Mouse (Mus musculus): ENCODE results near the gene Ppp1r3e. TPM values are rescaled to one million over a fixed set of nuclear protein-coding genes. Genes with fewer than 3 reads are reported as not detected.

The Ppp1r3e gene
- polyA plus RNA-seq (2014; fragmentation: Nextera tagmentation; extraction: Ambion mirVana): 2.9 and 4.5 TPM in 2 replicates

DNA sequence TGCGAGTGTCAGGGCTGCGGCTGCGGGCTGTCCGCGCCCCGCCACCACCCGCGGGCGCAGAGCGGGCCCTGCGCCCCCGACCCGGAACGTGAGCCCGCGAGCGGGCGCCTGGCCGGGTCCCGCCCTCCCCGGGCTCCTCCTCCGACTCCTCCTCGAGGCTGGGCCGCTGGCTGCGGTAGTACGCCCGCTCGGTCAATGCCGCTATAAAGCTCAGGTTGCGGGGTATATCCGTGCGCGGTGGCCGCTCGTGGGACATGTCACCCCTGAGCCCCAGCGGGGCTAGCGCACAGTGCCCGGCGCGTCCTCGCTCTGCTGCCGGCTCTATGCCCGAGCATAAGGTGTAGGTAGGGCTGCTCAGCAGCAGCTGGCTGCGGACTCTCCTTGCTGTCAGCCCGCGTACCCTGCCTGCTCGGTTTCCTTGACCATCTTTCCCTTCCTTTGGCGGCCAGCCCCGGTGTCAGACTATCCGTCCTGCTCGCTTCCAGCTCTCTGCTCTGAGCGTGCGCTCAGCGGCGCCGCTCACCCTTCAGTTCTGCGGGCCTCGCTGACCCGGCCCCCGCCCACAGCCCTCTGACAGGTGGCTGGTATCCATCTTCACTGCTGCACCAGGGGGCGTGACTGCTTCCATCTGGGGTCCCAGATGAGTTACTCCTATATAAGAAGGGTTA is at the start of gene Ppp1r3e:
Ppp1r3e (minus strand) TSS at position 503 of the 668 bp plus-strand sequence.
- Histone ChIP-seq H3K4me1 (ENCODE audit: control insufficient read depth, insufficient read depth, low read length) (peaks cover 8% of the 10 kb centered on the region; the same call in 1 of the 2 replicates), H3K4me3 (ENCODE audit: low read length) (peak within 1 kb of the TSS; percentile 73), H3K36me3 (ENCODE audit: control insufficient read depth, insufficient read depth, low read length) (no peaks in the 10 kb centered on the region), H3K27ac (ENCODE audit: low read depth, low read length) (peak within 1 kb of the TSS; percentile 57), H3K9ac (ENCODE audit: low read depth, low read length) (peak within 1 kb of the TSS; percentile 76), H3K9me3 (ENCODE audit: control insufficient read depth, low read length) (no peaks in the 10 kb centered on the region), H3K27me3 (ENCODE audit: control insufficient read depth, insufficient read depth, low read length) (no peaks in the 10 kb centered on the region; the same call in 1 of the 2 replicates), H3K4me2 (replicated peaks; ENCODE audit: low read depth, low read length) (peak within 1 kb of the TSS; percentile 99)
- under 1% methylated on average over 60 of the region's 61 CpGs for WGBS
- peak; percentile 77 for ATAC-seq (ENCODE audit: low FRiP score, low TSS enrichment)

DNA sequence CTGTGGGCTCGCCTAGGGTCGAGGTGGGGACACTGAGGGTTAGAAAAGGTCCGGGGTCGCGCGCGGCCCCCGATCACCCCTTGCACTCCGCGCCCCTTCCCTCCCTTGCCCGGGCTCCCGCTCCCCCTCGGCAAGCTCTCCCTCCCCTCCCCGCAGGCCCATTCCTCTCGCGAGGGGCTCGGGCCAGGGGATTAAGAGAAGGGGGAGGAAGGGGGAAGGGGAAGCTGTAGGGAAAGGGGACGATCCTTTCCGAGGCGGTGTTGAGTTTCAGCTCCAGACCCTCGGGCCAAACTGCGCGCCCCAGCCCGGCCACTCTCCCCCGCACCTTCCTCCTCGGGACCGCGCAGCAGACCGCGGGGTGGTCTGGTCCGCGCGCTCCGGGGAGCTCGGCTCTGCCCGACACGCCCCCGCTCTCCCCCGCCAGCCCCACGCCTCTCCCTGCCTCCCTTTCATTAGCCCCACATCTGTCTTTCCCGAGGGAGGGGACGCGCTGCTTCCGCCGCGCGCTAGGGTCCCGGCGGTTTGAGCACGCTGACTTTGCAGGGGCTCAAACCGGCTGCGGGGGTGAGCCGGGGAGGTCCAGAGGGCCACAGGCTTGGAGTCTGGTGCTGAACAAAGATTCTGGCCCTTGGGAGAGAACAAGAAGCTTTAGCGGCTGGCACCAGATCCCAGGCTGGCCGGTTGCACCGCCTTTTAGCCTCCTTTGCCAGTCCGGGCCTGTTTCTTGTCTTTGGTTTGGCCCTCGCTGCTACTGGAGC is 49.2 kb upstream of the Ppp1r3e start:
- Histone ChIP-seq H3K4me3 (ENCODE audit: low read length) (peak overlapping the region; percentile 50), H3K4me2 (replicated peaks; ENCODE audit: low read depth, low read length) (peak overlapping the region; percentile 93), H3K27ac (ENCODE audit: low read depth, low read length) (peak overlapping the region; percentile 99), H3K9ac (ENCODE audit: low read depth, low read length) (peak overlapping the region; percentile 86), H3K9me3 (ENCODE audit: control insufficient read depth, low read length) (peaks cover 7% of the 10 kb centered on the region), H3K27me3 (ENCODE audit: control insufficient read depth, insufficient read depth, low read length) (no peaks in the 10 kb centered on the region), H3K36me3 (ENCODE audit: control insufficient read depth, insufficient read depth, low read length) (peaks cover 9% of the 10 kb centered on the region; the same call in 1 of the 2 replicates), H3K4me1 (ENCODE audit: control insufficient read depth, insufficient read depth, low read length) (peaks cover 23% of the 10 kb centered on the region)
- under 1% methylated on average over 54 of the region's 58 CpGs for WGBS
- peak; percentile 88 for ATAC-seq (ENCODE audit: low FRiP score, low TSS enrichment)

GRCm38 (mm10) chr14:54925349-54926342 is 48.3 kb upstream of the Ppp1r3e start, which contains the start of gene Efs:
TSS of gene Efs (minus strand) at chr14:54926126.
- Histone ChIP-seq H3K9me3 (ENCODE audit: control insufficient read depth, low read length) (peaks cover 16% of the 10 kb centered on the region), H3K36me3 (ENCODE audit: control insufficient read depth, insufficient read depth, low read length) (peaks cover 12% of the 10 kb centered on the region; the same call in 1 of the 2 replicates), H3K4me2 (replicated peaks; ENCODE audit: low read depth, low read length) (peak within 1 kb of the TSS; percentile 93), H3K4me3 (ENCODE audit: low read length) (peak within 1 kb of the TSS; percentile 50), H3K27ac (ENCODE audit: low read depth, low read length) (peak within 1 kb of the TSS; percentile 99), H3K9ac (ENCODE audit: low read depth, low read length) (peak within 1 kb of the TSS; percentile 86), H3K4me1 (ENCODE audit: control insufficient read depth, insufficient read depth, low read length) (peaks cover 23% of the 10 kb centered on the region), H3K27me3 (ENCODE audit: control insufficient read depth, insufficient read depth, low read length) (no peaks in the 10 kb centered on the region)
- 2% methylated on average over 57 of the region's 57 CpGs for WGBS
- peak; percentile 50 for ATAC-seq (ENCODE audit: low FRiP score, low TSS enrichment)

- Histone ChIP-seq H3K4me2 (replicated peaks; ENCODE audit: low read depth, low read length) (peak overlapping the region; percentile 93), H3K27ac (ENCODE audit: low read depth, low read length) (peak overlapping the region; percentile 99)
- WGBS: 16% methylated on average over 7 of the region's 7 CpGs
Measured at GRCm38 (mm10) chr14:54924641-54925348, 47.4 kb upstream of the Ppp1r3e start.

DNA sequence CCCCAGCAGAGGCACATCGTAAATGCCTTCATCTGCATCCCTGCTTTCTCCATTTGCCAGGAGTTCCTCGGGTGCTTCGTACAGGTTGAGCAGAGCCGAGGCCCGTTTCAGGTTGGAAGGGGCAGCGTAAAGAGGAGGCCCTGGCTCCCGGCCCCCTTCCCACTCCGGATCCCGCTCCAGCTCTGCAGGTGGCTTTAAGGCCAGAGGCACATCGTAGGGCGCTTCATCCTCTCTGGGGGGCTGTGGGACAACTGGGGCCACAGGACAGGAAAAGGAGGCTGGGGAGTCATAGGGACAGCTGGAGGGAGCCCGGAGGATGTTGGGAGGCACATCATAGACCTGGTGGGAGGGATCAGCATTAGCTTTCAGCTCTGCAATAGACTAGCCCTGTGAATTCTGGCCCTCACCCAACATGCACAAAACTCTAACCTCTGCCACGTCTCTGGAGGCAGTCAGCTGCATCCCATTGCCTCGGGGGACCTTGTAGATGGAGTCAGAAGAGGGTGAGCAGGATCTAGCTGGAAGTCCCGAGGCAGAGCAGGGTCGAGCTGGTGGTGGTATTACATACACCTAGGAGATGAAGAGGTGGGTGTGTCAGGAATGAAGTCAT is 42.8 kb upstream of the Ppp1r3e start:
- H3K36me3 ChIP-seq (ENCODE audit: control insufficient read depth, insufficient read depth, low read length): peaks cover 59% of the 10 kb centered on the region

More at GRCm38 (mm10) chr14:54924641-54925348, 47.4 kb upstream of the Ppp1r3e start:
- peak; percentile 53 for ATAC-seq (ENCODE audit: low FRiP score, low TSS enrichment)
- Histone ChIP-seq H3K4me1 (ENCODE audit: control insufficient read depth, insufficient read depth, low read length) (peaks cover 23% of the 10 kb centered on the region), H3K27me3 (ENCODE audit: control insufficient read depth, insufficient read depth, low read length) (no peaks in the 10 kb centered on the region), H3K9ac (ENCODE audit: low read depth, low read length) (peak overlapping the region; percentile 86), H3K36me3 (ENCODE audit: control insufficient read depth, insufficient read depth, low read length) (peaks cover 20% of the 10 kb centered on the region), H3K9me3 (ENCODE audit: control insufficient read depth, low read length) (peaks cover 16% of the 10 kb centered on the region), H3K4me3 (ENCODE audit: low read length) (peak overlapping the region; percentile 50)

DNA sequence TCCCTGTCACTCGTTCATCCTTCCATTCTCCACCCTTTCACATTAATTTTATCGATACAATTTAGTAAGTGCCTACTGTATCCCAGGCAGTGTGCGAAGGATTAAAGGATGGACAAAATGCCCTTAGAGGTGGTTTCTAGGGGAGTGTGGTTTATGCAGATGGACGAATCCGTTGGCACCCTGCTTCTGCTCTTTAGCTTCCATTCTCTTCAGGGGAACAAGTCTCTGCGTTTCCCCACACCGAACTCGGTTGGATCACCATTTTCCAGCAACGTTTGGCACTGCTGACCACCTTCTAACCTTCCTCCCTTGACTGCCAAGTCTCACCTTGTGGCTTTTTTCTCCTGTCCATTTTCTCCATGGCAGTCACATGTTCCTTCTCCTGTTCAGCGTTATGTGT is 36.0 kb upstream of the Ppp1r3e start:
- Histone ChIP-seq H3K9me3 (ENCODE audit: control insufficient read depth, low read length) (no peaks in the 10 kb centered on the region), H3K36me3 (ENCODE audit: control insufficient read depth, insufficient read depth, low read length) (peaks cover 45% of the 10 kb centered on the region), H3K27ac (ENCODE audit: low read depth, low read length) (no peak overlapping the region), H3K4me3 (ENCODE audit: low read length) (peak overlapping the region; percentile 95), H3K27me3 (ENCODE audit: control insufficient read depth, insufficient read depth, low read length) (no peaks in the 10 kb centered on the region), H3K4me1 (ENCODE audit: control insufficient read depth, insufficient read depth, low read length) (peaks cover 6% of the 10 kb centered on the region), H3K4me2 (replicated peaks; ENCODE audit: low read depth, low read length) (peak overlapping the region; percentile 98), H3K9ac (ENCODE audit: low read depth, low read length) (peak overlapping the region; percentile 86)
- no peak; the same call in 1 of the 2 replicates for ATAC-seq (ENCODE audit: low FRiP score, low TSS enrichment)
- 18% methylated on average over 10 of the region's 10 CpGs for WGBS

More for the DNA sequence above, 42.8 kb upstream of the Ppp1r3e start:
- Histone ChIP-seq H3K4me1 (ENCODE audit: control insufficient read depth, insufficient read depth, low read length) (peaks cover 11% of the 10 kb centered on the region), H3K9ac (ENCODE audit: low read depth, low read length) (no peak overlapping the region), H3K4me3 (ENCODE audit: low read length) (no peak overlapping the region), H3K9me3 (ENCODE audit: control insufficient read depth, low read length) (peaks cover 16% of the 10 kb centered on the region), H3K4me2 (replicated peaks; ENCODE audit: low read depth, low read length) (no peak overlapping the region), H3K27me3 (ENCODE audit: control insufficient read depth, insufficient read depth, low read length) (no peaks in the 10 kb centered on the region), H3K27ac (ENCODE audit: low read depth, low read length) (no peak overlapping the region)
- WGBS: 89% methylated on average over 16 of the region's 16 CpGs
- ATAC-seq (ENCODE audit: low FRiP score, low TSS enrichment): no peak

- no peaks in the 10 kb centered on the region for H3K27me3 ChIP-seq (ENCODE audit: control insufficient read depth, insufficient read depth, low read length)
- peak; percentile 91 for ATAC-seq (ENCODE audit: low FRiP score, low TSS enrichment)
- peak within 1 kb of the TSS; percentile 86 for H3K9ac ChIP-seq (ENCODE audit: low read depth, low read length)
- H3K4me2 ChIP-seq (replicated peaks; ENCODE audit: low read depth, low read length): peak within 1 kb of the TSS; percentile 98
- H3K36me3 ChIP-seq (ENCODE audit: control insufficient read depth, insufficient read depth, low read length): peaks cover 46% of the 10 kb centered on the region
- 0% methylated on average over 28 of the region's 28 CpGs for WGBS
- peaks cover 6% of the 10 kb centered on the region for H3K4me1 ChIP-seq (ENCODE audit: control insufficient read depth, insufficient read depth, low read length)
- peak within 1 kb of the TSS; percentile 95 for H3K4me3 ChIP-seq (ENCODE audit: low read length)
- peak within 1 kb of the TSS; percentile 65; the same call in 1 of the 2 replicates for H3K27ac ChIP-seq (ENCODE audit: low read depth, low read length)
- H3K9me3 ChIP-seq (ENCODE audit: control insufficient read depth, low read length): no peaks in the 10 kb centered on the region
Measured at GRCm38 (mm10) chr14:54912886-54913285, 35.5 kb upstream of the Ppp1r3e start, which contains the start of gene Slc22a17. TSS of gene Slc22a17 (minus strand) at chr14:54913132.
